29 mouse cellular contexts compared by ENCODE assay signal in genomic region chr12:81413211-81413610, GRCm38 (mm10). TPM values are rescaled to one million over a fixed set of nuclear protein-coding genes. Genes with fewer than 3 reads are reported as not detected.
DNase-seq lines count a peak whose midpoint lies in the region; ATAC-seq lines count a peak whose summit lies in the region.
"Had no signal": no experiment of that assay in that cellular context is flagged by ENCODE, and none has a peak within 500 bp of the region (broad histone marks: within the 10 kb centered on the region; RNA-seq: fewer than 3 reads in every experiment).

No protein-coding gene starts in this region.

- intact Hi-C loops in left cerebral cortex, postnatal 10 days (cut with DNase I): no loop called here
- intact Hi-C loops in left cerebral cortex, postnatal 4 days (cut with DNase I): no loop called here

- H3K36me3 ChIP-seq in midbrain, embryonic 16.5 days (ENCODE audit: control insufficient read depth, insufficient read depth, low read length): no peaks in the 10 kb centered on the region
- H3K36me3 ChIP-seq: forebrain, embryonic 10.5 days; G1E; heart, embryonic 12.5 days; heart, embryonic 15.5 days; hindbrain, embryonic 10.5 days; hindbrain, embryonic 13.5 days had no signal

- peak; percentile 27; the same call in 1 of the 2 replicates for ATAC-seq in frontal cortex, adult (ENCODE audit: low TSS enrichment)
- no peak for ATAC-seq in midbrain, embryonic 16.5 days
- ATAC-seq: forebrain, embryonic 14.5 days; forebrain, postnatal 0 days; Patski had no signal

- no peaks in the 10 kb centered on the region for H3K4me1 ChIP-seq in midbrain, embryonic 16.5 days (ENCODE audit: control insufficient read depth, insufficient read depth, low read length)
- H3K4me1 ChIP-seq: forebrain, embryonic 10.5 days; heart, embryonic 12.5 days; heart, embryonic 15.5 days; hindbrain, embryonic 10.5 days; hindbrain, embryonic 13.5 days had no signal

- no peaks in the 10 kb centered on the region for H3K27me3 ChIP-seq in midbrain, embryonic 16.5 days (ENCODE audit: control insufficient read depth, insufficient read depth, low read depth, low read length)
- H3K27me3 ChIP-seq: CH12.LX; heart, embryonic 12.5 days; heart, embryonic 15.5 days; hindbrain, embryonic 13.5 days; Patski had no signal

- WGBS in midbrain, embryonic 16.5 days: 94% methylated on average over 3 of the region's 3 CpGs

- H3K4me3 ChIP-seq in midbrain, embryonic 16.5 days (ENCODE audit: low read depth, low read length): no peak overlapping the region
- H3K4me3 ChIP-seq: forebrain, embryonic 10.5 days; heart, embryonic 12.5 days; heart, embryonic 15.5 days; hindbrain, embryonic 10.5 days; hindbrain, embryonic 13.5 days had no signal

- no peak overlapping the region for H3K9ac ChIP-seq in midbrain, embryonic 16.5 days (ENCODE audit: low read depth, low read length)
- H3K9ac ChIP-seq: forebrain, postnatal 0 days; heart, embryonic 12.5 days; heart, embryonic 15.5 days; hindbrain, embryonic 13.5 days had no signal

- no peak for DNase-seq in frontal cortex, postnatal 25 days (ENCODE audit: low spot score in 2 of 2)
- DNase-seq in left cerebral cortex, postnatal 10 days (ENCODE audit: extremely low spot score in 1 of 2, low spot score in 2 of 2): peak; percentile 33 to 54
- DNase-seq in left cerebral cortex, postnatal 4 days: no peak
- peak; percentile 60 to 66 for DNase-seq in right cerebral cortex, postnatal 10 days (ENCODE audit: low spot score in 2 of 2)
- DNase-seq in right cerebral cortex, postnatal 25 days: no peak
- DNase-seq in right cerebral cortex, postnatal 4 days: peak; percentile 21
- DNase-seq: adrenal gland, postnatal 10 days; adrenal gland, postnatal 36 days; B cell, adult 2 months; cerebellum, adult 11 months; cerebellum, adult 2 months; cerebellum, adult 9-11 months; cerebellum, postnatal 36 days; forebrain, postnatal 0 days; gastrocnemius, postnatal 25 days; heart, adult 18-20 months; heart, postnatal 10 days; heart, postnatal 36 days had no signal

- no peak overlapping the region for H3K27ac ChIP-seq in midbrain, embryonic 16.5 days (ENCODE audit: low read length)
- H3K27ac ChIP-seq: forebrain, embryonic 10.5 days; heart, embryonic 15.5 days; hindbrain, embryonic 10.5 days; hindbrain, embryonic 13.5 days had no signal

- no peaks in the 10 kb centered on the region for H3K9me3 ChIP-seq in midbrain, embryonic 16.5 days (replicated peaks; ENCODE audit: control insufficient read depth, low read length, poor library complexity, severe bottlenecking)
- H3K9me3 ChIP-seq: forebrain, embryonic 10.5 days; G1E; heart, embryonic 12.5 days; heart, embryonic 15.5 days; hindbrain, embryonic 10.5 days; hindbrain, embryonic 13.5 days had no signal

- H3K4me2 ChIP-seq in midbrain, embryonic 16.5 days (ENCODE audit: low read length): no peak overlapping the region
- H3K4me2 ChIP-seq: heart, embryonic 12.5 days; heart, embryonic 15.5 days; hindbrain, embryonic 13.5 days had no signal

RNA-seq across cellular contexts. Expression of gene Adam4, which starts 8.5 kb away (rescaled TPM):
- 1 to 10 TPM; 2.3 to 3.1 TPM for total RNA-seq in left cerebral cortex, postnatal 10 days (2021)
- 1 to 10 TPM; 2.4 to 3.1 TPM for total RNA-seq in left cerebral cortex, postnatal 4 days (2021)
- 0.41 and 0.50 TPM in 2 replicates for polyA plus RNA-seq in midbrain, embryonic 16.5 days (2015; fragmentation: Nextera tagmentation; extraction: Ambion mirVana)
- polyA plus RNA-seq: G1E had no signal

RNA-seq across cellular contexts. Expression of gene Gm4787, which starts 33.9 kb away (rescaled TPM):
- total RNA-seq in left cerebral cortex, postnatal 10 days (2021): 1 to 10 TPM; 1.2 TPM
- total RNA-seq in left cerebral cortex, postnatal 4 days (2021): 1 to 10 TPM; 1.9 to 2.2 TPM
- polyA plus RNA-seq in midbrain, embryonic 16.5 days (2015; fragmentation: Nextera tagmentation; extraction: Ambion mirVana): 0.25 and 0.30 TPM in 2 replicates
- polyA plus RNA-seq: G1E had no signal

Comparison
In these comparisons a context has a peak if more than half of its experiments do, and no peak if none do; other contexts are left out.
1. DNase-seq: peak in left cerebral cortex, postnatal 10 days (2 of 2), right cerebral cortex, postnatal 10 days (2 of 2) and right cerebral cortex, postnatal 4 days (single experiment); none in frontal cortex, postnatal 25 days (0 of 2), left cerebral cortex, postnatal 4 days (single experiment) and right cerebral cortex, postnatal 25 days (single experiment).